Mouse (Mus musculus): ENCODE data around the gene Ncs1.

DNA sequence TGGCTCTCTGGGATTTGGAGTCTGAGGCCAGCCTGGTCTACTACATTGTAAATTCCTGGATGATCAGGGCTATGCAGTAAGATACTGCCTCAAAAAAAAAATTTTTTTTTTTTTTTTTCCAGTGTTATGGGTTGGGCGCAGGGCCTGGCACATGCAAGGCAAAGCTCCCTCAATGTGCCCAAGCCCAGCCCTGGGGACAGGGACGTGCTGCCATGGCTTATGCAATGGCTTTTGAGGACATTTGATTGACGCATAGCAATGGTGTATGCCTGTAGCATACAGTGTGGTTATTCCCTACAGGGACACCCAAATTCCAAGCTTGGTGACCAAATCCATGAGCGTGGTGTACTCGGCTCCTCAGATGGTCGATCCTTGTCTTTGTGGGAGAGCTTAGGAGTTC, 5.8 kb upstream of the Ncs1 start:
- no peak for TF ChIP-seq CTCF (IDR thresholded peaks at IDR 0.05; ENCODE audit: borderline replicate concordance, control insufficient read depth, extremely low read depth, insufficient read depth, low read length, poor library complexity)
- no peak for TF ChIP-seq POLR2A (IDR thresholded peaks at IDR 0.05; ENCODE audit: control insufficient read depth, extremely low read depth, insufficient read depth, low read length, poor library complexity)

Measured in thymus, adult 2 months (tissue).